Mouse (Mus musculus) midbrain, embryonic 13.5 days (tissue): Measurements from ENCODE around the gene Slc4a8. TPM values are rescaled to one million over a fixed set of nuclear protein-coding genes. Genes with fewer than 3 reads are reported as not detected.

Experiments
- ATAC-seq: fragments of 200-750 bp; cut with Nextera tagmentation; 2 replicates; pipeline ENCODE4 v1.8.0; 2017; ENCODE audit warnings: mild to moderate bottlenecking, moderate TSS enrichment, moderate library complexity
- H3K27ac ChIP-seq: fragments of 300-500 bp; sonication (generic); 2 replicates; pipeline ENCODE4 v1.5.1; 2015; ENCODE audit warnings: inconsistent platforms, mild to moderate bottlenecking, moderate library complexity
- H3K27me3 ChIP-seq: fragments of 300-500 bp; sonication (generic); 2 replicates; pipeline ENCODE4 v1.6.1; 2015; ENCODE audit warnings: mild to moderate bottlenecking, inconsistent platforms
- H3K36me3 ChIP-seq: fragments of 300-500 bp; sonication (generic); 2 replicates; pipeline ENCODE4 v1.6.1; 2015; ENCODE audit warnings: mild to moderate bottlenecking, inconsistent platforms
- H3K4me1 ChIP-seq: fragments of 300-500 bp; sonication (generic); replicated peaks from 2 replicates; pipeline ENCODE4 v1.6.1; 2015; ENCODE audit warnings: inconsistent platforms
- H3K4me2 ChIP-seq: fragments of 300-500 bp; sonication (generic); replicated peaks from 2 replicates; pipeline ENCODE4 v1.6.1; 2015; ENCODE audit warnings: moderate library complexity, mild to moderate bottlenecking, inconsistent platforms
- H3K4me3 ChIP-seq: fragments of 300-500 bp; sonication (generic); replicated peaks from 2 replicates; pipeline ENCODE4 v1.5.1; 2015; ENCODE audit warnings: mild to moderate bottlenecking, inconsistent platforms
- H3K9ac ChIP-seq: fragments of 300-500 bp; sonication (generic); replicated peaks from 2 replicates; pipeline ENCODE4 v1.6.1; 2015; ENCODE audit warnings: mild to moderate bottlenecking, inconsistent platforms
- H3K9me3 ChIP-seq: fragments of 300-500 bp; sonication (generic); 2 replicates; pipeline ENCODE4 v1.6.1; 2016; ENCODE audit warnings: mild to moderate bottlenecking, inconsistent platforms
- WGBS: fragments of 180-500 bp; shearing (Covaris S2); methylation state at CpG from one replicate; pipeline ENCODE4 v1.1.7; 2015; 5-methylcytosine and 5-hydroxymethylcytosine counted together
- polyA plus RNA-seq: library from polyadenylated mRNA; unstranded; fragments of >200 nt; fragmentation: Nextera tagmentation; extraction: Ambion mirVana; gene quantifications from 2 replicates; pipeline ENCODE4 v1.2.1, GENCODE M21; 2015

Gene Slc4a8
- polyA plus RNA-seq, 1 experiment from 2014 or later, result 23.3 TPM

GRCm38 (mm10) chr15:100845049-100845879, 83.7 kb downstream of the Slc4a8 start:
- 0 out of 2 replicates have a peak, but pooled peaks cover 8% of the 10 kb centered on the region for H3K4me1 ChIP-seq
- no peak overlapping the region for H3K4me3 ChIP-seq
- no peak overlapping the region for H3K9ac ChIP-seq
- H3K4me2 ChIP-seq, result no peak overlapping the region
- H3K27ac ChIP-seq, result peak overlapping the region; percentile 14; the same call in 1 of the 2 replicates
- no peak for ATAC-seq
- peaks cover 2% of the 10 kb centered on the region; the same call in 1 of the 2 replicates for H3K27me3 ChIP-seq
- 61% methylated on average over 26 of the region's 26 CpGs for WGBS
- H3K36me3 ChIP-seq, result no peaks in the 10 kb centered on the region
- H3K9me3 ChIP-seq, result peaks cover 4% of the 10 kb centered on the region

- H3K4me1 ChIP-seq, result 0 out of 2 replicates have a peak, but pooled peaks cover 8% of the 10 kb centered on the region
- no peak overlapping the region for H3K9ac ChIP-seq
- ATAC-seq, result no peak
- H3K4me2 ChIP-seq, result no peak overlapping the region
- no peak overlapping the region for H3K27ac ChIP-seq
- 85% methylated on average over 6 of the region's 6 CpGs for WGBS
- H3K9me3 ChIP-seq, result peaks cover 4% of the 10 kb centered on the region
- no peaks in the 10 kb centered on the region for H3K36me3 ChIP-seq
- peaks cover 2% of the 10 kb centered on the region; the same call in 1 of the 2 replicates for H3K27me3 ChIP-seq
- H3K4me3 ChIP-seq, result no peak overlapping the region
Observed at GRCm38 (mm10) chr15:100847193-100847592, 85.6 kb downstream of the Slc4a8 start.

- no peak overlapping the region for H3K4me3 ChIP-seq
- no peaks in the 10 kb centered on the region for H3K9me3 ChIP-seq
- H3K27me3 ChIP-seq, result peaks cover 3% of the 10 kb centered on the region; the same call in 1 of the 2 replicates
- H3K4me1 ChIP-seq, result no peaks in the 10 kb centered on the region
- H3K36me3 ChIP-seq, result no peaks in the 10 kb centered on the region
- WGBS, result 85% methylated on average over 3 of the region's 3 CpGs
- H3K9ac ChIP-seq, result no peak overlapping the region
- ATAC-seq, result no peak
- H3K4me2 ChIP-seq, result no peak overlapping the region
- no peak overlapping the region for H3K27ac ChIP-seq
Observed at GRCm38 (mm10) chr15:100857586-100857985, 96.0 kb downstream of the Slc4a8 start.

GRCm38 (mm10) chr15:100860856-100861255, 99.3 kb downstream of the Slc4a8 start:
- Histone ChIP-seq H3K36me3 (no peaks in the 10 kb centered on the region), H3K27ac (no peak overlapping the region), H3K9ac (no peak overlapping the region), H3K4me3 (no peak overlapping the region), H3K4me1 (no peaks in the 10 kb centered on the region), H3K9me3 (0 out of 2 replicates have a peak, but pooled peaks cover 3% of the 10 kb centered on the region), H3K4me2 (no peak overlapping the region), H3K27me3 (peaks cover 3% of the 10 kb centered on the region; the same call in 1 of the 2 replicates)
- WGBS, result 39% methylated on average over 5 of the region's 5 CpGs
- ATAC-seq, result no peak

GRCm38 (mm10) chr15:100865556-100865955, 104.0 kb downstream of the Slc4a8 start:
- no peak for ATAC-seq
- H3K4me2 ChIP-seq, result no peak overlapping the region
- peaks cover 17% of the 10 kb centered on the region for H3K27me3 ChIP-seq
- H3K4me1 ChIP-seq, result peaks cover 9% of the 10 kb centered on the region
- peaks cover 8% of the 10 kb centered on the region; the same call in 1 of the 2 replicates for H3K9me3 ChIP-seq
- no peaks in the 10 kb centered on the region for H3K36me3 ChIP-seq
- H3K9ac ChIP-seq, result no peak overlapping the region
- H3K27ac ChIP-seq, result no peak overlapping the region
- WGBS, result 44% methylated on average over 3 of the region's 3 CpGs
- no peak overlapping the region for H3K4me3 ChIP-seq

GRCm38 (mm10) chr15:100869558-100869957, 108.0 kb downstream of the Slc4a8 start, which contains the start of gene Scn8a:
Gene Scn8a, plus strand, starts transcription at chr15:100869858.
- Histone ChIP-seq H3K4me3 (peak within 1 kb of the TSS; percentile 92), H3K4me1 (peaks cover 32% of the 10 kb centered on the region), H3K27ac (peak within 1 kb of the TSS; percentile 70), H3K9ac (peak within 1 kb of the TSS; percentile 64), H3K36me3 (no peaks in the 10 kb centered on the region), H3K9me3 (peaks cover 8% of the 10 kb centered on the region; the same call in 1 of the 2 replicates), H3K4me2 (peak within 1 kb of the TSS; percentile 58), H3K27me3 (peaks cover 23% of the 10 kb centered on the region)
- WGBS, result 73% methylated on average over 7 of the region's 7 CpGs
- ATAC-seq, result 0 out of 2 replicates have a peak, but pooled peaks have one; percentile 3

- peaks cover 8% of the 10 kb centered on the region; the same call in 1 of the 2 replicates for H3K9me3 ChIP-seq
- peak overlapping the region; percentile 70 for H3K27ac ChIP-seq
- peaks cover 35% of the 10 kb centered on the region for H3K4me1 ChIP-seq
- peak overlapping the region; percentile 58 for H3K4me2 ChIP-seq
- H3K36me3 ChIP-seq, result no peaks in the 10 kb centered on the region
- H3K4me3 ChIP-seq, result peak overlapping the region; percentile 92
- ATAC-seq, result peak; percentile 81
- 3% methylated on average over 48 of the region's 66 CpGs for WGBS
- peak overlapping the region; percentile 64 for H3K9ac ChIP-seq
- peaks cover 23% of the 10 kb centered on the region for H3K27me3 ChIP-seq
Observed at GRCm38 (mm10) chr15:100870001-100870774, 108.6 kb downstream of the Slc4a8 start.

- Histone ChIP-seq H3K4me3 (peak overlapping the region; percentile 92), H3K27ac (peak overlapping the region; percentile 90), H3K27me3 (peaks cover 23% of the 10 kb centered on the region), H3K36me3 (no peaks in the 10 kb centered on the region), H3K9ac (peak overlapping the region; percentile 94), H3K4me1 (peaks cover 39% of the 10 kb centered on the region), H3K9me3 (peaks cover 6% of the 10 kb centered on the region; the same call in 1 of the 2 replicates), H3K4me2 (peak overlapping the region; percentile 85)
- ATAC-seq, result peak; percentile 64
- under 1% methylated on average over 14 of the region's 69 CpGs for WGBS
Observed at GRCm38 (mm10) chr15:100870775-100871106, 109.2 kb downstream of the Slc4a8 start.

- Histone ChIP-seq H3K27ac (peak overlapping the region; percentile 90), H3K4me2 (peak overlapping the region; percentile 85), H3K27me3 (peaks cover 23% of the 10 kb centered on the region), H3K9me3 (peaks cover 2% of the 10 kb centered on the region; the same call in 1 of the 2 replicates), H3K9ac (peak overlapping the region; percentile 94), H3K36me3 (no peaks in the 10 kb centered on the region), H3K4me3 (peak overlapping the region; percentile 92), H3K4me1 (peaks cover 39% of the 10 kb centered on the region)
- WGBS, result under 1% methylated on average over 52 of the region's 53 CpGs
- ATAC-seq, result peak; percentile 75
Observed at GRCm38 (mm10) chr15:100871107-100872011, 109.8 kb downstream of the Slc4a8 start.

- 5% methylated on average over 16 of the region's 16 CpGs for WGBS
- ATAC-seq, result no peak
- peaks cover 39% of the 10 kb centered on the region for H3K4me1 ChIP-seq
- H3K9ac ChIP-seq, result peak overlapping the region; percentile 52; the same call in 1 of the 2 replicates
- peak overlapping the region; percentile 92 for H3K4me3 ChIP-seq
- H3K36me3 ChIP-seq, result no peaks in the 10 kb centered on the region
- H3K4me2 ChIP-seq, result peak overlapping the region; percentile 85
- H3K27me3 ChIP-seq, result peaks cover 20% of the 10 kb centered on the region
- no peak overlapping the region for H3K27ac ChIP-seq
- no peaks in the 10 kb centered on the region for H3K9me3 ChIP-seq
Observed at GRCm38 (mm10) chr15:100873155-100873554, 111.6 kb downstream of the Slc4a8 start.
